Mouse (Mus musculus) thymus, postnatal 4 days (tissue): ENCODE measurements around the gene Olfr548-ps1.

Source experiments
- DNase-seq: peaks from one replicate; pipeline ENCODE4 v3.0.0; 2021

Olfr548-ps1 gene

GRCm38 (mm10) chr7:102575998-102576397 is 35.3 kb downstream of the Olfr548-ps1 start:
- DNase-seq: no peak

GRCm38 (mm10) chr7:102591786-102592185 is 51.1 kb downstream of the Olfr548-ps1 start, which contains the start of gene Olfr551:
Gene Olfr551, minus strand, starts transcription at chr7:102591886.
- no peak for DNase-seq
